Mouse (Mus musculus) frontal cortex, postnatal 14 days (tissue): ENCODE results near the gene Vmn1r4.

Experiments
- DNase-seq, 2 experiments: peaks; one replicate each; pipeline ENCODE4 v3.0.0; 2022; ENCODE audit warnings: low spot score in 2 of 2

Gene Vmn1r4

DNA sequence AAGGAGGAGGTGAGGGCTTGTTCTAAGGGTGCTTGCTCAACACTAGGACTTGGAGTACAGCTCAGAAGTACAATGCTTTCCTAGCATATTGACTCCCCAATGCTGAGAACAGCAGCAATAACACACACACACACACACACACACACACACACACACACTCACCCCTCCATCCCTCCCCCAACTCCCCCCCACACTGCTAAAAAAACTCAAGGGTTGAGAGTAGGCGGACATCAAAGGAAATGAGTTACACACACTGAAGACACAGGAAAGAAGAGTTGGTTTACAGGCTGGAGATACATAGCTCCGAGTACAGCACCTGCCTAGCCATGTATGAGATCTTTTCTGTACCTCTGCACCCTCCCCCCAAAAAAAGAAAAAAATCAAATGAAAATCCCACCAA lies 7.5 kb upstream of the Vmn1r4 start:
- DNase-seq, result no peak

DNA sequence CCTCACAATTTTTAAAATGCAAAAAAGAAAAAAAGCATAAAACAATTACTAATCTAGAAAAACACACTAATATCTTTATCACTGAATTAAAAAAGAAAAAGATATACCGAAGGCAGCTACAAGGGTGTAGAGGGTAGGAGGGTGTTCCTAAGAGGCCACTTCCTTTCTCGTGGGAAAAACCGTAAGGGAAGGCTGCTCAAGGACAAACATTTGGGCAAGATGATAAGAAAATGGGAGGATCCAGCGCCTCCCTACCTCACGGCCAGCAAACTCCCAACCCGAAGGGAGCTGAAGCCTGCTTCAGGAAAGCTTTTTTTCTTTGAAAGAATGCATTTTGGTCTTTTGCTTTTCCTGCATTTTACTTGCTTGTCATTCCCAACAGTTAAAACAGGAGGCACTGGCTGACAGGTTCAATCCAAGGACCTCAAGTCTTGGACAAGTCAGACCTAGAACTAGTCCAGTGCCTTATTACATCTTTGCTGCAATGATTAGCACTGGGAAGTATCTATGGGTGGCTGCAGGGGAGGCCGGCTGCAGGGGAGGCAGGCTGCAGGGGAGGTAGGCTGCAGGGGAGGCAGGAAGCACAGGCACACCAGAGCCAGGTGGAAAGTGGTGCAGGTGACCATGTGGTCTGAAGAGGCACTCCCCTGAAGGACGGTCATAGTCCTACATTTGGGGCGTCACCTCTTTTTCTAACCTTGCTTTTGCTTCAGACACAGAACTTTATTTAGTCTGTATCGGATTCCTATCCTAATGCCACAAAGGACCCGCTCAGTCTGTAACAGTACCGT lies 6.0 kb upstream of the Vmn1r4 start:
- no peak for DNase-seq

DNA sequence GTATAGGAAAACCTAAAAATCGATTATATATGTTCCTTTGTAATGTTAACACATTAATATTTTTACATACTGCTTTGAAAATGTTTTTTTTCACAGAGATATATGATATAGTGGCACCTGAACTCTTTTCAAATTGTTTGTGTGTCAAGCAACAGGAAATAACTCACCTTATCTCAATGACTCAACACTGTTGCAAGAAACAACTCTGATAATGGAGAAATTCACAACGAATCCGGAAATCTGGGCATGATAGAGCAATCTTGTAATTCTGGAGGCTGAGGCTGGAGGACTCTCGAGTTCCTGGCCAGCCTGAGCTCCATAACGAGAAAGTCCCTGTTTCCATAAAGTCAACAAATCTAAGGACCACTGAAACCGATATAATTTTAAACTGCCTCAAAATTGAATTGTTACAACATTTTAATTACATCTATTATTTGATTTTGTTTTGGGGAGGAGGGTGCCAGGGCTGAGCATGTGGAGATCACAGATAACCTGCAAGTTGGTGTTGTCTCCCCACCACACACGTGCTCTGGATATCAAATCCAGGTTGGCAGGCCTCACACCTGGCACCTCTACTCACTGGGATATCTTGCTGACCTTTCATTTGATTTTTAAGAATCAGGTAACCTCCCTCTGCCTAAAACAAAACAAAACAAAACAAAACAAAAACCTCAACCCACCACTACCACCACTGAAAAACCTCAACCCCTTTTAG lies 4.3 kb upstream of the Vmn1r4 start:
- no peak for DNase-seq

DNA sequence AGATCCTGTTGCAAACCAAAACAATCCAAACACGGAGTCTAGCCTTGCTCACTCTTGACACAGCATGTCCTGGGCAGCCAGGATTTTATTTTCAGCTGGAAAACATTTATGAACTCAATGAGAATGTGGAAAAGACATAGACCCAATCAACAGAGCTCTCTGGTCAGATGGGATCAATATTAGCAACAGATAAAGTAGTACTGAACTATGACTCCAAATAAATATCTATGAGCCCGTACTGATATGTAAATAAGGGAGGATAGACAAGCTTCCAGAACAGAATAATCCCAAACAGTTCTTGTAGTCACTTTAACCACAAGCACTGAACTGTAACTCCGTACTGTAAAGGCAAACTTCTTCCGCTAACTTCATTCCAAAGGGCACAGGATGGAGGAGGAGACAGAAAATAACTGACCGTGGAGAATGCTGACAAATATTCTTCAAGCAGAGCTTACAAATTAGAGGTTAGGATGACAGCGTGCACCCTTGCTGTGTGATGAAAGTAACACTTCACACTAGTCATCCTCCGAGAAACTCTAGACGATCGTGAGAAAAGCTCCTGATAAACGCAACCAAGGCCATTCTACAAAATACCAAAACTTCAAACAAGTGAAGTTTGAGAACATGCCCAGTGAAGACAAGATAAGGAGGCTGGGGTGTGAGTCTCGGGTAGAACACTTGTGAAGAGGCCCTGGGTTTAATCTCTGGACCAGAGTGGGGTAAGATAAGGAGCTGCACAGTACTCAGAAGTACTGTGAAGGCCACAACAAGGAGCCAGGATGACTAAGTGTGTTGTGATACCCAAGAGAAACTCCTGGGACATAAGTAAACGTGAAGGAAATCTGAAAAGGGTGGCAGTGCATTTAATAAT lies 3.4 kb upstream of the Vmn1r4 start:
- no peak for DNase-seq

DNA sequence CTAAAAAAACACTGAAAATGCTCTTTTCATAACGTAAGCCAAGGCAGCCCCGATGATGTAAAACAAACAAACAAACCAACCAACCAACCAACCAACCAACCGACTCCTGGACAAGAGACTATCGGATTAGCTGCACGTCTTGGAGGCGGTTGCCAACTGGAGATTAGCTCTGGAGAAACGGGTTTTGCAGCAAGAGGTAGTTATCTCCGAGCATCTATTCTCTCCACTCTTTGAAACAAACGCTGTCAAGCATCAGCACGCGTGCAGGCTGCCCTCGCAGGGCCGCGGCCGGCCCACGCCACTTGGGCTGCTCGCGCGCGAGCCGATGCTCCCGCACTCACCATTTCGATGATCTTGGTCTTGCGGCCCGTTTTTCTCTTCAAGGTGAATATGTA lies 487 bp upstream of the Vmn1r4 start:
- no peak for DNase-seq

DNA sequence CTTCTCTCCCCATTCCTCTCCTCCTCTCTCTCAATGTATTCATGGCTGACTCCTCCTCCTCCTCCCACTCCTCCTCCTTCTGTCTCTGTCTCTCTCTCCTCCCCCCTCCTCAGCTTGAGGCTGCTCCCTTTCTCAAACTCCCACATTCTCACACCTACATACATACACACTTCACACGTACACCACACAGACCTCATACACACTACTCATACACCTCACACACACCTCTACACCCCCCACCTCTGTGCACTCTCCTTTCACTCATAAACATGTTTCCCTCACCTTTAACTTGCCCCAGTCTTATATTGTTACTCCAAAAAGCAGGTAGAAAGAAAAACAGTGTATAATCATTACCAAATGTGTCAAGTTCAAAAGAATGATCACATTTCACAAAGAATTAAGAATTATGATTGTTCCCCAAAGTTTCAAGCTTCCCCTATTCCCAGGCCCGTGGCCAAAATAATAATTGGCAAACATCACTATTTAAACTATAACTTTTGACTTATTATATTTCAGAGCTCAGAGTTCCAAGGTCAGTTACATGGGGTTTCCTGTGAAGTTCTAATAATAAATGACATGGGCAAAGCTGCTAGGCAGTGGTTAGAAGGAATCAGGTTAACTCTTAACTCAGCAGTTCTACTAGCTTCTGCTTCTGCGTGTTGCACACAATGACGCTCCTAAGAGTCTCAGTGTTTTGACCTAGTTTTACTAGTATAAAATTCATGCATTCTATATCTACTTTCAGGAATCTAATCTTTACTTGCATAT lies 8.0 kb downstream of the Vmn1r4 start:
- DNase-seq, result no peak

DNA sequence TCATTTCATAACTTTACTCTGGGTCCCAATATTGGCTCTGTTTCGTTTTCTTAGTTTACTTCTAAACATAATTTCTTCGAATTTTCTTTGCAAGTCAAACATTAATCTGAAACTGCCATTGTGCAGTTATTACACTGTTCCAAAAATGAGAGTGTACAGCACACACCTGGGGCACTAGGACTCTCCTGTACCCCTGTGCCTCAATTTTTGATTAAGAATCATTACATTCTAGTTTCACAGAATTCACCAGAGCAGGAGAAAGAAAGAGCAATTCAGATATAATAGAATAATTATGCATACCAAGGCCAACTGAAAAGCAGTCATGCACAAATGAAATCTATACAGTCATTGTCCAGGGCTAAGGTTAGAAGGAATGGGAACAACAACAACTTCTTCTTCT lies 8.6 kb downstream of the Vmn1r4 start:
- DNase-seq, result no peak

DNA sequence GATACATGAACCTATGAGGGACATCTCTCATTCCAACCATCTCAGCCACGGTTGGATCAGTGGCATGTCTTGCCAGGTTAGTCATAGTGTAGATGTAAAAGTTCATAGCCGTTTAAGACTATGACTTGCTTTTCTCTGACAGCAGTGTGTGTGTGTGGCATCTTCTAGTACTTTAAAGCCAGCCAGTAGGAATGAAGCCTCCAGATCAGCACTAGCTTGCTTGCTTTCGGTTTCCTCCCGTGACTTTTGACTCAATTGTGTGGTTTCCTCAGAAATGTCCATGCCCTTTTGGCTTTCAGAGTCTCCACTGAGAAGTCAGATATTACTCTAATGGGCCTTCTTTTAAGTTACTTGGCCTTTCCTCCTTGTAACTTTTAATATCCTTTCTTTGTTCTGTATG lies 10.6 kb downstream of the Vmn1r4 start:
- no peak for DNase-seq

DNA sequence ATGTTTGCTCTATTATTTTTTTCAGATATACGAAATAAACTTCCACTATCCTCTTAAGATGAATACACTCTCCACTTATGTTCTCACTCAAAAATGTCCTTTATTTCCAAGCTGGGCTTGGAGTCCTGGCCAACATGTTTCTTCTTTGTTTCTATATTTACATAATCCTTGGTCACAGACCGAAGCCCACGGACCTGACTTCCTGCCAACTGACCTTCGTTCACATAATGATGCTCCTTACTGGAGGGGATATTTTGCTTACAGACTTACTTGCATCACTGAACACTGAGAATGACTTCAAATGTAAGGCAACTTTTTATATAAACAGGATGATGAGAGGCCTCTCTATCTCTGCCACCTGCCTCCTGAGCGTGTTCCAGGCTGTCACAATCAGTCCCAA lies 32.6 kb downstream of the Vmn1r4 start:
- no peak for DNase-seq

DNA sequence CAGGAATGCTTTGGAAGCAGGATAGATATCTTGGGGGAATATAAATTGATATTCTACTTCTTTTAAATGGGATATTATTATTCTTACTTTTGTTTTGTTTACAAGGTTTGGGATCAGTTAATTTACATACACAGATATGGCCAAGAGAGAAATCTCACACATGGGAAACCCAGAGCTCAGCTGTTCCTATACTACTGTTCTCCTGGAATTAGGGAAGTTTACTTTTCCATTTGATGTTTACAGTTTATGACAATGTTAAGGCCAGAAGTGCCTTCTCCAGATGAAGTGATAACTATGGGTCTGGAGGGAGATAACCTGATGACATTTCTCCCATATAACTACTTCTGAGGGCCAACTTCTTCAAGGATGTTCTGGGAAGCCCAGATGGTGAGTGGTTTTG lies 46.2 kb downstream of the Vmn1r4 start, which contains the start of gene Vmn1r5:
Gene Vmn1r5 (plus strand): TSS at position 301 of the 400 bp plus-strand sequence.
- DNase-seq, result no peak

DNA sequence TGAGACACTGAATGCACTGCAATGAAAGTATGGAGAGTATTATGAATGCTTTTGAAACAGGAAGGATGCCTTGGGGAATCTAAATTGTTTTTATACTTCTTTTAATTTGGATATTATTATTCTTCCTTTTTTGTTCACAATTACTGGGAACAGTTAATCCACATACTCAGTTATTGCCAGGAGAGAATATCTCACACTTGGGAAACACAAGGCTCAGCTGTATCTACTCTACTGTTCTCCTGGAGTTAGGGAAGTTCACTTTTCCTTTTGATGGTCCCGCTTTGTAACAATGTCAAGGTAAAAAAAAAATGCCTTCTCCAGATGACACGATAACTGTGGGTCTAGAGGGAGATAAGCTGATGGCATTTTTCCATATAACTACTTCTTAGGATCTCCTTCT lies 73.1 kb downstream of the Vmn1r4 start, which contains the start of gene Vmn1r6:
Gene Vmn1r6 (plus strand): TSS at position 301 of the 400 bp plus-strand sequence.
- no peak for DNase-seq
